Mouse (Mus musculus) forebrain, postnatal 0 days (tissue): Measurements from ENCODE around the gene Trim25. TPM values are rescaled to one million over a fixed set of nuclear protein-coding genes. Genes with fewer than 3 reads are reported as not detected.

Experiments
- ATAC-seq: fragments of 200-750 bp; cut with Nextera tagmentation; 2 replicates; pipeline ENCODE4 v1.8.0; 2017; ENCODE audit warnings: mild to moderate bottlenecking, moderate library complexity
- DNase-seq: peaks from one replicate; pipeline ENCODE4 v3.0.0-alpha.2; 2015
- H3K27ac ChIP-seq: fragments of 300-500 bp; sonication (generic); 2 replicates; pipeline ENCODE4 v1.5.1; 2014; ENCODE audit warnings: low read depth, mild to moderate bottlenecking, antibody characterized with exemption, low read length, moderate library complexity, mixed read lengths
- H3K27me3 ChIP-seq: fragments of 300-500 bp; sonication (generic); 2 replicates; pipeline ENCODE4 v1.6.1; 2014; ENCODE audit warnings: mild to moderate bottlenecking, low read length, mixed read lengths; ENCODE audit not compliant: insufficient read depth
- H3K36me3 ChIP-seq: fragments of 300-500 bp; sonication (generic); 2 replicates; pipeline ENCODE4 v1.6.1; 2014; ENCODE audit warnings: mild to moderate bottlenecking, moderate library complexity; ENCODE audit not compliant: insufficient read depth
- H3K4me1 ChIP-seq: fragments of 300-500 bp; sonication (generic); 2 replicates; pipeline ENCODE4 v1.6.1; 2014; ENCODE audit warnings: antibody characterized with exemption; ENCODE audit not compliant: insufficient read depth
- H3K4me2 ChIP-seq: fragments of 300-500 bp; sonication (generic); 2 replicates; pipeline ENCODE4 v1.6.1; 2014; ENCODE audit warnings: low read depth, mild to moderate bottlenecking, moderate library complexity
- H3K4me3 ChIP-seq: fragments of 300-500 bp; sonication (generic); 2 replicates; pipeline ENCODE4 v1.5.1; 2014; ENCODE audit warnings: low read depth, low read length, mixed read lengths
- H3K9ac ChIP-seq: fragments of 300-500 bp; sonication (generic); 2 replicates; pipeline ENCODE4 v1.6.1; 2014; ENCODE audit warnings: mild to moderate bottlenecking
- H3K9me3 ChIP-seq: fragments of 300-500 bp; sonication (generic); 2 replicates; pipeline ENCODE4 v1.6.1; 2016; ENCODE audit warnings: low read length
- CTCF ChIP-seq: sonication (generic); IDR thresholded peaks from 2 replicates; pipeline ENCODE4 v1.5.1; 2016; ENCODE audit warnings: antibody characterized with exemption, control low read depth, low read depth
- WGBS: fragments of 180-500 bp; shearing (Covaris S2); extraction: QIAGEN DNeasy Blood & Tissue Kit; methylation state at CpG from one replicate; pipeline ENCODE4 v1.1.7; 2014; 5-methylcytosine and 5-hydroxymethylcytosine counted together
- polyA plus RNA-seq: library from polyadenylated mRNA; unstranded; fragments of >200 nt; fragmentation: Nextera tagmentation; extraction: Ambion mirVana; gene quantifications from 2 replicates; pipeline ENCODE4 v1.2.1, GENCODE M21; 2015
- total RNA-seq: library from RNA; depleted of rRNA; stranded (reverse); fragments of >200 nt; gene quantifications from 2 replicates; pipeline ENCODE4 v1.2.3, GENCODE M21; 2014

Trim25 gene
- total and polyA plus RNA-seq, 2 experiments from 2014 or later = 4.6 to 4.9 TPM

GRCm38 (mm10) chr11:89061362-89061761 is 62.2 kb downstream of the Trim25 start:
- no peaks in the 10 kb centered on the region for H3K27me3 ChIP-seq
- H3K36me3 ChIP-seq = 0 out of 2 replicates have a peak, but pooled peaks cover 3% of the 10 kb centered on the region
- no peak overlapping the region for H3K4me3 ChIP-seq
- ATAC-seq = no peak
- H3K9ac ChIP-seq = no peak overlapping the region
- no peak overlapping the region for H3K27ac ChIP-seq
- WGBS = 84% methylated on average over 7 of the region's 7 CpGs
- no peak overlapping the region for H3K4me2 ChIP-seq
- no peaks in the 10 kb centered on the region for H3K9me3 ChIP-seq
- DNase-seq = no peak
- no peak for TF ChIP-seq CTCF
- peaks cover 13% of the 10 kb centered on the region for H3K4me1 ChIP-seq

- no peaks in the 10 kb centered on the region for H3K9me3 ChIP-seq
- no peaks in the 10 kb centered on the region for H3K36me3 ChIP-seq
- H3K4me1 ChIP-seq = 0 out of 2 replicates have a peak, but pooled peaks cover under 1% of the 10 kb centered on the region
- DNase-seq (no peak), ATAC-seq (no peak)
- no peak overlapping the region for H3K9ac ChIP-seq
- 84% methylated on average over 6 of the region's 6 CpGs for WGBS
- no peak overlapping the region for H3K27ac ChIP-seq
- TF ChIP-seq CTCF = no peak
- H3K4me2 ChIP-seq = no peak overlapping the region
- H3K4me3 ChIP-seq = no peak overlapping the region
- no peaks in the 10 kb centered on the region for H3K27me3 ChIP-seq
These were observed 65.1 kb downstream of the Trim25 start for GRCm38 (mm10) chr11:89064312-89064711.

- DNase-seq = no peak
- Histone ChIP-seq H3K9me3 (no peaks in the 10 kb centered on the region), H3K4me1 (no peaks in the 10 kb centered on the region), H3K27me3 (no peaks in the 10 kb centered on the region), H3K36me3 (no peaks in the 10 kb centered on the region), H3K4me2 (no peak overlapping the region), H3K27ac (no peak overlapping the region), H3K4me3 (no peak overlapping the region), H3K9ac (no peak overlapping the region)
- TF ChIP-seq CTCF = peak; percentile 39
- no peak for ATAC-seq
- WGBS = 97% methylated on average over 3 of the region's 3 CpGs
These were observed 66.1 kb downstream of the Trim25 start for GRCm38 (mm10) chr11:89065297-89065696.

- H3K4me2 ChIP-seq = no peak overlapping the region
- DNase-seq = no peak
- TF ChIP-seq CTCF = no peak
- H3K36me3 ChIP-seq = no peaks in the 10 kb centered on the region
- H3K27me3 ChIP-seq = no peaks in the 10 kb centered on the region
- H3K4me3 ChIP-seq = no peak overlapping the region
- H3K4me1 ChIP-seq = no peaks in the 10 kb centered on the region
- no peak for ATAC-seq
- H3K9ac ChIP-seq = no peak overlapping the region
- no peak overlapping the region for H3K27ac ChIP-seq
- 74% methylated on average over 6 of the region's 6 CpGs for WGBS
- H3K9me3 ChIP-seq = no peaks in the 10 kb centered on the region
These were observed 67.0 kb downstream of the Trim25 start for GRCm38 (mm10) chr11:89066126-89066525.

- Histone ChIP-seq H3K4me2 (no peak within 1 kb of the TSS), H3K9ac (no peak within 1 kb of the TSS), H3K27me3 (no peaks in the 10 kb centered on the region), H3K4me3 (no peak within 1 kb of the TSS), H3K27ac (no peak within 1 kb of the TSS), H3K36me3 (no peaks in the 10 kb centered on the region), H3K9me3 (no peaks in the 10 kb centered on the region), H3K4me1 (no peaks in the 10 kb centered on the region)
- ATAC-seq (no peak), DNase-seq (no peak)
- TF ChIP-seq CTCF = no peak
- 97% methylated on average over 1 of the region's 1 CpGs for WGBS
These were observed 67.6 kb downstream of the Trim25 start, which contains the start of gene Dgke for GRCm38 (mm10) chr11:89066750-89067149. Gene Dgke, minus strand, starts transcription at chr11:89066850.

GRCm38 (mm10) chr11:89067301-89067822 is 68.2 kb downstream of the Trim25 start:
- no peaks in the 10 kb centered on the region for H3K4me1 ChIP-seq
- no peak for DNase-seq
- no peak overlapping the region for H3K4me2 ChIP-seq
- H3K4me3 ChIP-seq = no peak overlapping the region
- H3K27me3 ChIP-seq = no peaks in the 10 kb centered on the region
- H3K9me3 ChIP-seq = no peaks in the 10 kb centered on the region
- 77% methylated on average over 6 of the region's 6 CpGs for WGBS
- no peak overlapping the region for H3K27ac ChIP-seq
- no peak for TF ChIP-seq CTCF
- H3K36me3 ChIP-seq = no peaks in the 10 kb centered on the region
- H3K9ac ChIP-seq = no peak overlapping the region
- ATAC-seq = no peak

GRCm38 (mm10) chr11:89067871-89068490 is 68.8 kb downstream of the Trim25 start:
- DNase-seq (no peak), ATAC-seq (no peak)
- TF ChIP-seq CTCF = no peak
- Histone ChIP-seq H3K4me3 (no peak overlapping the region), H3K27ac (no peak overlapping the region), H3K4me2 (no peak overlapping the region), H3K27me3 (no peaks in the 10 kb centered on the region), H3K9me3 (no peaks in the 10 kb centered on the region), H3K9ac (no peak overlapping the region), H3K4me1 (no peaks in the 10 kb centered on the region), H3K36me3 (no peaks in the 10 kb centered on the region)
- 78% methylated on average over 11 of the region's 11 CpGs for WGBS
